Mouse (Mus musculus): ENCODE measurements around the gene Asic1. TPM values are rescaled to one million over a fixed set of nuclear protein-coding genes. Genes with fewer than 3 reads are reported as not detected.

The Asic1 gene
- polyA plus RNA-seq, 1 experiment from 2014 or later = 2.1 TPM

Other genes starting within 250 kb of the Asic1 start
- gene Nckap5l, start 212.6 kb upstream of the Asic1 start, polyA plus RNA-seq (2014; fragmentation: Nextera tagmentation; extraction: Ambion mirVana) = 9.0 and 9.1 TPM in 2 replicates
- 11.9 TPM in 2 replicates for gene Bcdin3d, start 195.6 kb upstream of the Asic1 start, polyA plus RNA-seq (2014; fragmentation: Nextera tagmentation; extraction: Ambion mirVana)
- 0.40 and 0.51 TPM in 2 replicates for gene Faim2, start 142.2 kb upstream of the Asic1 start, polyA plus RNA-seq (2014; fragmentation: Nextera tagmentation; extraction: Ambion mirVana)
- not detected in 2 replicates for gene Aqp2, start 91.3 kb upstream of the Asic1 start, polyA plus RNA-seq (2014; fragmentation: Nextera tagmentation; extraction: Ambion mirVana)
- 1.6 and 1.9 TPM in 2 replicates for gene Aqp5, start 79.6 kb upstream of the Asic1 start, polyA plus RNA-seq (2014; fragmentation: Nextera tagmentation; extraction: Ambion mirVana)
- not detected in 2 replicates for gene Aqp6, start 69.0 kb upstream of the Asic1 start, polyA plus RNA-seq (2014; fragmentation: Nextera tagmentation; extraction: Ambion mirVana)
- gene Racgap1, start 18.7 kb upstream of the Asic1 start, polyA plus RNA-seq (2014; fragmentation: Nextera tagmentation; extraction: Ambion mirVana) = 91.8 and 126 TPM in 2 replicates
- 24.8 and 26.6 TPM in 2 replicates for gene Smarcd1, start 31.8 kb downstream of the Asic1 start, polyA plus RNA-seq (2014; fragmentation: Nextera tagmentation; extraction: Ambion mirVana)
- gene Gm17349, start 35.1 kb downstream of the Asic1 start, polyA plus RNA-seq (2014; fragmentation: Nextera tagmentation; extraction: Ambion mirVana) = not detected in 2 replicates
- 0.62 and 0.63 TPM in 2 replicates for gene Gpd1, start 47.1 kb downstream of the Asic1 start, polyA plus RNA-seq (2014; fragmentation: Nextera tagmentation; extraction: Ambion mirVana)
- 176 and 187 TPM in 2 replicates for gene Cox14, start 55.2 kb downstream of the Asic1 start, polyA plus RNA-seq (2014; fragmentation: Nextera tagmentation; extraction: Ambion mirVana)
- gene Cers5, start 102.5 kb downstream of the Asic1 start, polyA plus RNA-seq (2014; fragmentation: Nextera tagmentation; extraction: Ambion mirVana) = 52.7 and 56.1 TPM in 2 replicates
- 24.1 and 27.8 TPM in 2 replicates for gene Lima1, start 205.1 kb downstream of the Asic1 start, polyA plus RNA-seq (2014; fragmentation: Nextera tagmentation; extraction: Ambion mirVana)